Mouse (Mus musculus): ENCODE measurements around the gene Cdh18.

Gene Cdh18

GRCm38 (mm10) chr15:22548711-22549271, at the start of gene Cdh18:
Gene Cdh18, plus strand, starts transcription at chr15:22549022.
- TF ChIP-seq GATA4 (IDR thresholded peaks at IDR 0.05; ENCODE audit: insufficient replicate concordance, low read length), result no peak

DNA sequence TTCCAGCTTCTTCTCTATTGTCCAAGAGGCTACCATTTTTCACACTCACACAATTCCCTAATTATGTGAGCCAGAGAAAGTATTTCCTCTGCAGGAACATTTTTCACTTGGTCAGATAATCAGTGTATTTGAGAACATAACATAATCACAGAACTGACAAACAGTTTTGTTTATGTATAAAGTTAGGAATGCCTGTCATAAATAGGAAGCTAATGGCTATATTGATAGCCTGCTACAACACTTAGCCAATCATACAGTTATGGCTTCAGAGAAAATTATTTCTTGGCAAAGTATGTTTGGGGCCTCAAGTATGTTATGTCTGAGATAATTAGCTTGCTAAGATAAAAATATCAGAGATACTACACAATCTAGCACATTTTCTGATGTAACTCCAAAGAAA, 37.6 kb upstream of the Cdh18 start:
- no peak for TF ChIP-seq GATA4 (IDR thresholded peaks at IDR 0.05; ENCODE audit: insufficient replicate concordance, low read length)

GRCm38 (mm10) chr15:22535828-22536227, 13.0 kb upstream of the Cdh18 start:
- TF ChIP-seq GATA4 (IDR thresholded peaks at IDR 0.05; ENCODE audit: insufficient replicate concordance, low read length), result no peak

GRCm38 (mm10) chr15:22577974-22578616, 29.3 kb downstream of the Cdh18 start:
- no peak for TF ChIP-seq GATA4 (IDR thresholded peaks at IDR 0.05; ENCODE audit: insufficient replicate concordance, low read length)

GRCm38 (mm10) chr15:22578617-22578990, 29.8 kb downstream of the Cdh18 start:
- no peak for TF ChIP-seq GATA4 (IDR thresholded peaks at IDR 0.05; ENCODE audit: insufficient replicate concordance, low read length)

- no peak for TF ChIP-seq GATA4 (IDR thresholded peaks at IDR 0.05; ENCODE audit: insufficient replicate concordance, low read length)
These were observed 35.8 kb downstream of the Cdh18 start for GRCm38 (mm10) chr15:22584667-22585066.

- TF ChIP-seq GATA4 (IDR thresholded peaks at IDR 0.05; ENCODE audit: insufficient replicate concordance, low read length), result no peak
These were observed 167.6 kb downstream of the Cdh18 start for GRCm38 (mm10) chr15:22716376-22716775.

GRCm38 (mm10) chr15:22717681-22718080, 168.9 kb downstream of the Cdh18 start:
- TF ChIP-seq GATA4 (IDR thresholded peaks at IDR 0.05; ENCODE audit: insufficient replicate concordance, low read length), result no peak

GRCm38 (mm10) chr15:22726574-22726973, 177.8 kb downstream of the Cdh18 start:
- TF ChIP-seq GATA4 (IDR thresholded peaks at IDR 0.05; ENCODE audit: insufficient replicate concordance, low read length), result no peak

- no peak for TF ChIP-seq GATA4 (IDR thresholded peaks at IDR 0.05; ENCODE audit: insufficient replicate concordance, low read length)
These were observed 184.2 kb downstream of the Cdh18 start for GRCm38 (mm10) chr15:22733039-22733438.

GRCm38 (mm10) chr15:22736165-22736564, 187.3 kb downstream of the Cdh18 start:
- TF ChIP-seq GATA4 (IDR thresholded peaks at IDR 0.05; ENCODE audit: insufficient replicate concordance, low read length), result no peak

- no peak for TF ChIP-seq GATA4 (IDR thresholded peaks at IDR 0.05; ENCODE audit: insufficient replicate concordance, low read length)
These were observed 227.5 kb downstream of the Cdh18 start for GRCm38 (mm10) chr15:22776346-22776745.

DNA sequence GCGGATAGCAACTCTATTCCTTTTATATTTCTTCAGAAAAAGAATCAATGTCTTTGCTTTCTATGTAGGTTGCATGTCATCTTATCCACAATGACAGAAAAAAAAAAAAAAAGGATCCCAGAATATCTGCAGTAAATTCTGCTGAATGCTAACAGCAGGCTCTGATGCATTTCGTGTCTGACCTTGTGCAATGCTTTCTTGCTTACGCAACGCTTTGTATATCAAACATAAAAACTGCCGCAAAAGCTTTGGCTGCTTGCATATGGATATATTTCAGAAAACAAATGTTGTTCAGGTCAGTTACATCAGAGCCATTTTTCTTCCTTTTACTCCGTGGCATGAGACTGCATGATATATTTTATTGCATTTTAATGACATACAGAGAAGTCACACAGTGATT, 240.9 kb downstream of the Cdh18 start:
- TF ChIP-seq GATA4 (IDR thresholded peaks at IDR 0.05; ENCODE audit: insufficient replicate concordance, low read length), result no peak

- no peak for TF ChIP-seq GATA4 (IDR thresholded peaks at IDR 0.05; ENCODE audit: insufficient replicate concordance, low read length)
These were observed 243.0 kb downstream of the Cdh18 start for GRCm38 (mm10) chr15:22791791-22792190.

GRCm38 (mm10) chr15:22833127-22833526, 284.3 kb downstream of the Cdh18 start:
- TF ChIP-seq GATA4 (IDR thresholded peaks at IDR 0.05; ENCODE audit: insufficient replicate concordance, low read length), result no peak

DNA sequence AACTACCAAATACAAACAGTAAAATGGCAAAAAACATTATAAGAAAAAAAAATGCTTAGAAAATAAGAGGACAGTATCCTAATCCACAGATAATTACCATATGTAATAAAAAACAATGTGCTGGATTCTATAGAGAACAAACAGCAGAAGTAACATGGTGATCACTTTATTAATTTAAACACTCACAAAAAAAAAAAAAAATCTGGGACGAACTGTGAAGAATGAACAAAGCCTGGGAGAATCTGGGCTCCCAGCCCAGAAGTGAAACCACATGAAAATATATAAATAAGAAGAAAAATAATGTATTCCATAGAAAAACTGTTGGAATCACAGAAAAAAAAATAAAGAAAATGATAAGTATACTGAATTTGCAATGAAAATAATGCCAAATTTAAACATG, 288.4 kb downstream of the Cdh18 start:
- TF ChIP-seq GATA4 (IDR thresholded peaks at IDR 0.05; ENCODE audit: insufficient replicate concordance, low read length), result no peak

- TF ChIP-seq GATA4 (IDR thresholded peaks at IDR 0.05; ENCODE audit: insufficient replicate concordance, low read length), result no peak
These were observed 308.9 kb downstream of the Cdh18 start for GRCm38 (mm10) chr15:22857704-22858103.
